Mouse (Mus musculus): ENCODE measurements around the gene Tor1aip1.

Tor1aip1 gene

DNA sequence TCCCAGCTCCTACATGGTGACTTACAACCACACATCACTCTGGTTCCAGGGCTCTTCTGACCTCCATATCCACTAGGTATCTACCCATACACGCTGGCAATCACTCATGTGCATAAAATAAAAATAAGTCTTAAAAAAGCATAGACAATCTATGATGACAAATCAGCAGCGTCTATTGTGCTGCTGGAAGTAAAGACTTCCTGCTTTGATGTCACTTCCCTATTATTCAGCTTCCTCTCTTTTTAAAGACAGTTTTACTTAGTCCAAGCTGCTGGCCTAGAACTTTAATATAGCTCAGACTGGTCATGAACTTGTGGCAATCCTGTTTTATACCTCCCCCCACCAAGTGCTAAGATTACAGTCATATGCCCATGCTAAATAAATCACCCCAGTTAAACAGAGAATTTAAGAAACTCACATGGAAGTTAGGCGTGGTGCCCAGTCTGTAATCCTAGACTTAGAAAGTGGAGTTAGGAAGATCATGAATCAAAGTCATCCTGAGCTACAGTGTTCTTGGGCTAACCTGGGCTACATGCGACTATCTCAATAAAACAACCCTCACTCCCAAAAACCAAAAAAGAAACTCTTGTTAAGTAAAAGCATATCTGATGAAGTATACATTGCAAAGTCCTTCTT, 7.8 kb downstream of the Tor1aip1 start:
- no peak for DNase-seq

DNA sequence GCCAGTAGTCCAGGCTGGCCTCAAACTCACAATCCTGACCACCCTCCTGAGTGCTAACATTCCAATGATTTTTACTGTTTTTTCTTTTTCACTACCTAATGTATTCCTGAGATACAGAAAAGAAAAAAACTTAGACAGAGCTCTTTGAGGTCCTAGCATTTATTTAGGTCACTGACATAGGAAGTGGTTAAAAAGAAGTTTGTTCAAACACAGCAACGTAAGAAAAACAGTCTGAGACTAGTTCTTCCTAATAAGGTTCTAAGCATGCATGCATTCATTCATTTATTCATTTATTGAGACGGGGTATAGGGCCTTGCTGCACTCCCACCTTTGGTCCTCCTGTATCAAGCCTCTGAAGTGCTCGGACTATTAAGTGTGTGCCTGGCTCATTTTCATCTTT, 8.4 kb downstream of the Tor1aip1 start:
- no peak for DNase-seq

DNA sequence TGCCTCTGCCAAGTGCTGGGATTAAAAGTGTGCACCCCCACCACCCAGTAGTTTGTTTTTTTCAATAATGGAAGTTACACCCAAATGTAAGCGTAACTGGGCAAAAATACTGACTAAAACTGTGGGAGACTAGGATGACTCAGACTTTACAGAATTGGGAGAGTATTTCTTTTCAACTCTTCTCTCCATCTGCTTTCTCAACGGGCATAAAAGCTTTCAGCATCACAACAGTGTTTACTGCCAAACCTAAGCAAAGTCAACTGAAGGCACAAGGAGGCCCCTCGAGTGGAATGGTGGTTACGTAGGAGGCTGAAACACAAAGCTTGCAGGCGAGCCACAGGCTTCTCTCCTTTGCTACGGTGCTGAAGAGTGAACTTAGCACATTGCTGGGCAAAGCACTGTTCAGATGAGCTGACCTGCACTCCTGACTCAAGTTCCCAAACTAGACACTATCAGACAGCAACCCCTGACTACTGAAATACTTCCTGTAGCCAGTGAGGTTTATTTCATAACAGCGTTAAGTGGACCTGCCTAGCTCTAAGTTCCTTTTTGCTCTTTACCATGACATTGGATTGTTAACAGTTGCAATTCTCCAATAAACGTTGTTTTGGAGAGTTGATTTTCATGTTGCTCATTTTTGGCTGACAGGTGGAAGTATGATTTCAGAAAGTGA, 11.3 kb downstream of the Tor1aip1 start:
- DNase-seq, result no peak

DNA sequence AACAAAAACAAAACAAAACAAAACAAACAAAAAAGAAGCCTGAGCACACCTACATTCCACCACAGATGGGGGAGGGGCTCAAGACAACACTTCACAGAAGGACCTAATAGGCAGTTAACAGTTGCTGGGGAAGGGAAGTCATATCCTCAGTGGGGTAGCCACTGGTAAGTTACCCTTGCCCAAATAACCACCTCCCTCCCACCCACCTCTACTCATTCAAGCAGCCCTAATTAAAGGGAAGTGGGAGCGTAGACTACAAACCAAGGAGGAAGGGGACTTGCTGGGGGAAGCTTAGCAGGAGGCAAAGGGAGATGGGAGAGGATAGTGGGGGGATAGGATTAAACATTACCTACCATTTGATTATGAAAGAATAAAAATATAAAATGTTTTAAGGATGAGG, 15.9 kb downstream of the Tor1aip1 start:
- no peak for DNase-seq

DNA sequence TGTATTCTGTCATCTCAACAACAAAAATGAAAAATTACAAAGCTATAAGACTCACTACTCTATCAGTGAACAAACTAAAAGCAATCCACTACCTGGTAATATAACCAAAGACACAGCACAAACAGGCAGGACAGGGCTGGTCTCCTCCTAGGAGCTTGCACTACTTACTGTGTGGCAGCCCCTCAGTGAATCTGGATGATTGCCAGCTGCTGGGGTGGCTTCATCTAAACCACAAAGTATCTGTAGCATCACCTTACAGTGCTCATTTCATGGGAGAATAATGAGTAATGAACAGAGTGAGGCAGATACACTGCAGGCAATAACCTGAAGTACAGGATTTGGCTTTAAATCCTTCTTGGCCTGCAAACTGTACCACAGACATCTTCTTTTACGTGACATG, 16.5 kb downstream of the Tor1aip1 start:
- DNase-seq, result no peak

DNA sequence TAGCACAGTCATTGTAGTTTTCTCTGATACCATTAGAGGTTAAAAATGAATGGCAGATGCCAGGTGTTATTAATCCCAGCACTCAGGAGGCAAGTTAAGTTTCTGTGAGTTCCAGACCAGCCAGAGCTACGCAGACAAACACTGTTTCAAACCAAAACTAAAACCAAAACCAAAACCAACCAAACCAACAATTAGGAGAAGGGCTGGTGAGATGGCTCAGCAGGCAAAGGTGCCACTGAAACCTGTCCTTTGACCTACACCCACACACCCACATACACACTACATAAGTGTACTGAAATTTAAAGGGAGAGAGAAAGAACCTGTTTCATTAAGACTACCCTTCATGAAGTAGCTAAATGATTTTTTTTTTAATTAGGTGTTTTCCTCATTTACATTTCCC, 27.3 kb downstream of the Tor1aip1 start:
- DNase-seq, result no peak

DNA sequence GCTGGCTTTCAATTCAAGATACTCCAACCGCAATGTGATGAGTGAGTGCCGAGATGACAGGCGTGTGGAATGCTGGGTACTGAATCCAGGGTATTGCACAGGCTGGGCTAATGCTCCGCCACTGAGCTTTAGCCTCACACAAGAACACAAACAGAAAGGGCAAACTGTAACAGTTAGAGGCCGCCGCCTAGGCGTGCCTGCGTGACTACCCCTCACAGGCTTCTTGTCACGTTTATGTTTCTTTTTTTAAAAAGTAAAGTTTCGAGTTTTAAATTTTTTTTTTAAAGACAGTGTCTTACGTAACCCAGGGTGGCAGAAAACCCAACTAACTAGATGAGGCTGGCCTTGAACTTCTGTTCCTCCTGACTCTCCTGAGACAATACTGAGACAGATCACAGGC, 30.4 kb downstream of the Tor1aip1 start:
- no peak for DNase-seq

DNA sequence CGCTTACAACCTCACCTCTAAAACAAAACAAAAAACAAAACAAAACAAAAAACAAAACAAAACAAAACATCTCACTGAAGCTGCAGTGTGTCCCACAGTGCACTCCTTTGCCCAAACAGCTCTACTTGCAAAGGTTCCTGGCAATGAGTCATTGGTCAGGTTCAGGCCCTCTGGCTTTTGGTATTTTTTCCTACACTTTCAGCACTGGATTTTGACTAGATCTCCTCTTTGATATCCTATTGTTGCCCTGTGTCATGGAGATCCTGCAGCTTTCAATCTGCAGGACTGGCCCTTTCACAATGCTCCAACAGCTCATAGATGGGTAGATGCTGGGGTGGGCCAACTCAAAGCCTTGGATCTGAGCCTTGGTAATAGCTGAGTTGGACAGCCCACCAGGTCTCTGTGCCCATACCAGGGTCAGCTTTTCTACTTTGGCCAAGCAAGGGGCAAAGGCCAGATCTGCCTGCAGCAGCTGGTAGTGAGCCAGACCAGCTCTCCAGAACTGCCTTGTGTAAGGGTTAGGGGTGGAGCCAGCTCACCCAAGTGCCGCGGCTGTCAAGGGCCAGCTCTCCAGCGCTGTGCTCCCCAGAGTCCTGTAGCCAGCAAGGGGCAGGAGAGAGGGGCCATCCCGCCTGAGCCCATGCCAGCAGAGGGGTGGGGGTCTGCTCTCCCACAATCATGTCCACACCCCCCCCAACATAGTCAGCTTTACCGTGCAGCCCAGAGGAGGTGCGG, 32.9 kb downstream of the Tor1aip1 start:
- DNase-seq, result no peak

DNA sequence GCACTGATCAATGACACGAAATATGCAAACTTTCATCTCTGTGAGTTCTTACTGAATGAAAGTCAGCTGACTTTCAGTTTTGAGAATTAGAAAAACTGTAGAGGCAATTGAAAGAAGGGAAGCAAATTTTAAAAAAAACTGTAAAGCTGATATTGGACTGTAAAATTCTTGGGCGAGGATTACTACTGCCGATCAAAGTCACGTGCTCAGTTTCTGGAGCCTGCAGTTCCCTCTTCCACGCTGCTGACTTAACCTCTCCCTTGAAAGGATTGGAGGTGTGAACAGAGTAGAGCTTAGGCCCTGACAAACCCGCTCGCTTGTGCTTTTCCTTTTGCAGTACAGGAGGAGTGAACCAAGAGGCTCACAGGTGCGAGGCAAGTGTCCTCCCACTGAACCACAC, 33.9 kb downstream of the Tor1aip1 start:
- no peak for DNase-seq

DNA sequence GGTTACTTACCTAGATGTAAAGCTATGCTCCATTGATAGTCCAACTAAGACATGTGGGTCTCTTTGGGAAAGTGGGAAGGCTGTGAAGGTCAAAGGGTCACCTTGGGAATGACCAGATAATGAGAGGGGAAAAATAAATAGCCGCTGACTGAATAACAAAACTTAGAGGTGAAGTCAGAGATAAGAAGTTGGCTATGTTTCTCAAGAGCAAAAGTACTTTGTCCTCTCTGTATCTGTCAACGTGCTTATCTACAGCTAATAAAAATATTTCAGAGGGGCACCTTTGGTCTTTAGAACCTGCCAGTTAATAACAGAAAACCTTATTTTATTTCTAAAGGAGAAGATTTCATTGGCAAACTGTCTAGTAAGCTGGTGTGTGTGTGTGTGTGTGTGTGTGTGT, 40.7 kb downstream of the Tor1aip1 start:
- no peak for DNase-seq

DNA sequence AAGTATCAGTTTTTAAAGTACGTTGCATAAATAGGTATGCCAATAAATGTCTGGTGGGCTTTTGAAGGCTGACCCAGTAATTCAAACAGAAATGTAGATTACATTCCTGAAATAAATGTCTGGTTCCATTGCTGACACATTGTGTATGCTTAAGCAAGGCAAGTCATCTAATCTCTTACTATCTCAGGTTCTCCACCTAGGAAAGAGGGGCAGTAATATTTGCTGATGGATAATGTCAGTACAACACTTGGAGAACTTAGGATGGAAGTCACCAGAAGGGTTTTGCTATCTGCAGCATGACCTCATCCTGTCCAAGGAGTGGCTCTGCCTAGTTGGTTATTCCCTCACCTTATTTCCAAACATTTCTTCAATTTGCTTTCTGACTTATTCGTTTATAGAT, 41.8 kb downstream of the Tor1aip1 start:
- DNase-seq, result no peak

DNA sequence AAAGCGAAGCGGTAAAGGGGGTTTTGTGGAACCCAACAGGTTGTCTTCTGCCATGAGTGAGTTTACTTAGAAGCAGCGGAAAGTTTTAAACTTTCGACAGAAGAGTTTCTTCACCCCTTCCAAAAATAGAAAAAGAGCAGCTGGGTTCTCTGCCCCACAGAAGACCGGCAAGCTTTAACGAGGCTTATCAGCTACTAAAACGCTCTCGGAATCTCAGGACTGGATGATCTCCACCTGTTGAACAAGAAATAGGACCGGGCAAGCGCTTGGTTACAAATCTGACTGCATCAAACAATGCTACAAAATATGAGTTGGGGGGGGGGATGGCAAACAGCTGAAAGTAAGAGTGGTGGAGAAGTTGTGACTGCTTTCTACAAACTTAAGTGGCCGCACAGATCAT, 45.9 kb downstream of the Tor1aip1 start:
- no peak for DNase-seq

DNA sequence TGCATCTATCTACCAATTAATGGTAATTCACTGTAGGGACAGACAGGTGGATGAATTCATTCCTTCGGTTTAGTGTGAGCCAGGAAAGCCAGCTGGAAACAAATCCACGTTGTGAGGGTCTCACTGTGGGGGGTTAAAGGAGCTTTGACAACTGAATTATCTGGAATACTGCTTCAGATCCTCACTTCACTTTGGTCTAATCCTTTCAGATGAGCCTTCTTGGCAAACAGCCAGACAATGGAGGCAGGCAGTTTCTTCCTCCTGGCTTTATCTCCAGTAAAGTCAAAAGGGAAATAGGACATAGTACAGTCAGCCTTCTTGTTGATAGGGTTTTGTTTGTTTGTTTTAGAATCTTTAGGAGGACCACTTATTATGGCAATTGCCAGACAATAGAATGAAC, 46.9 kb downstream of the Tor1aip1 start:
- no peak for DNase-seq

DNA sequence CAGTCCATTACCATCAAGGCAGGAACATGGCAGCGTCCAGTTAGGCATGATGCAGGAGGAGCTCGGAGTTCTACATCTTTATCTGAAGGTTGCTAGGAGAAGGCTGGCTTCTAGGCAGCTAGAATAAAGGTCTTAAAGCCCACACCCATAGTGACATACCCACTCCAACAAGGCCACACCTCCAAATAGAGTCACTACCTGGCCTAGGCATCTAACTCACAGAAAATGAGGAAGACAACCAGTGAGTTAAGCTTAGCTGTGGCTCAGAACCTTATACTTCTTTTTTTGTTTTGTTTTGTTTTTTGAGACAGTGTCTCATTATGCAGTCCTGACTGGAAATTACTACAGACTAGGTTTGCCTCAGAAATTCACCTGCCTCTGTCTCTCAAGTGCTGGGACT, 48.7 kb downstream of the Tor1aip1 start:
- no peak for DNase-seq

DNA sequence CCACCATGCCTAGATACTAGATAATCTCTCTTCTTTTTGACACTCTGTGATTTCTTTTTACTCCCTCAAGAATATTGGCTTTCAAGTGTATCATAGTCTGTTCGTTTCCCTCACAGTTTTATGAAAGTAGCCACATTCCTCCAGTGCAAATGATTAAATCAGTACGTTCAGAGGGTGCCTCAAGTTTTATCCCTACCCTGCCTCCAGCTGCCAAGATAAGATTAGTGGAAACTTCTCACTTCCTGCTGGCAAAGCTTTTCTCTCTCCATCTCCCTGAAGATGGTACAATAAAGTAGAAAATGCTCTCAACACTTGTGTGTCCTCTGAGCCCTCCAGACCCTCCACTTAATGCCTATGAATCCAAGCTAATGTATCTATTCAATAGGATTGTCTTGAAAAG, 61.3 kb downstream of the Tor1aip1 start:
- no peak for DNase-seq

DNA sequence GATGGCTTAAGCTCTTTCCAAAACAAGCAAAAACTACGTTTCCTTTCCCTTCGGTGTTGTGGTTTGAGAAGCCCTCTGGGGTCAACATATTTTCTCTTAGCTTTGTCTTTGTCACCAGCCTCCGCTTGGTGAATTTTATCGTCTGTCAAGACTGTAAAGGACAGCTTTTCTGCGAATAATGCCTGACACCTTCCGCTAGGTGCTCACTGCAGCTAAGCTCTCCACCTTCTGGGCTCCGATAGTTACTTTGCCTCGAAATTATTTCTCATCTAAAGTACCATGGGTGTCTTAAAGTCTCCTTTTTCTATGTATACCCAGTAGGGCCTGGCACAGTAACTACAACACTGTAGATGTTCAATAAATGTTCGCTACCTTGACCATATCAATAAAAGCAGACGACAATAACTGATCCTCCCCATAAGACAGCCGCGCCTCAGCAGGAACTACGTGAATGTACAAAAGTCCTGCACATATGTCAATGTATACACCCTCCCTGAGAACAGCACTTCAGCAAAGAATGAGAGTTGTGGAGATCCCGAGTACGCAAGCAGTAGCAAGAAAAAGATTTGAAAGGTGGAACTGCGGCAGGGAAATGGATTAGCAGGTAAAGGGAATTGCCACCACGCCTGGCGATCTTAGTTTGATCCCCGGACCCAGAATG, 62.4 kb downstream of the Tor1aip1 start:
- DNase-seq, result no peak

DNA sequence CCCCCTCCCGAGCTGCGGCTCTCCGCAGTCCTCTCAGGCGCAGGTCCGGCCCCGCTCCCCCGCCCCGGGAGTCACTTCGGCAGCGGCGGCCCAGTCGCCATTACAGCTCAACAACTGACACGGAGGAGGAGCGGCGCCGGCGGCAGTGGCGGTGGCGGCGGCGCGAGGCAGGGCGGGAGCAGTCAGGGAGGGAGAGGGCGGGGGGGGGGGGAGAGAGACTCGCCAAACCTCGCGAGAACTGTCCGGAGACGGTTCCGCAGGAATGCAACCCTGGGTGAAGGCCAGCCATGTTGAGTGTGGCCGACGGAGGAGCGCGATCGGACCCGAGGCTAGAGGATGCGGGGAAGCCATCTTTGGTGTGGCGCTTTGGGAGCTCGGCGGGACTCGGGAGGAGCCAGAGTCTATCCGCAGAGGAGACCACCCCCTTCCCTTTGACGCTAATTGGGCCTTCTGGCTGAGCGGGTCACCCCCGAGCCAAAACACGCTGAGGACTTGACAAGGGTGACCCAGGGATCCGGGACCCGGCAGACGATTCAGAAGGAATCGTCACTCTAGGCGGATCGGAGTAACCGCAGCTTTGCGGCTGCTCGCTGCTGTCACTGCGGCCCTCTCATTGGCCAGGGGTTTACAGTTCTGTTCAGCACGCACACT, 63.1 kb downstream of the Tor1aip1 start, which contains the start of gene Cep350:
Gene Cep350 (minus strand): TSS at position 188 of the 651 bp plus-strand sequence.
- peak; percentile 95 for DNase-seq

DNA sequence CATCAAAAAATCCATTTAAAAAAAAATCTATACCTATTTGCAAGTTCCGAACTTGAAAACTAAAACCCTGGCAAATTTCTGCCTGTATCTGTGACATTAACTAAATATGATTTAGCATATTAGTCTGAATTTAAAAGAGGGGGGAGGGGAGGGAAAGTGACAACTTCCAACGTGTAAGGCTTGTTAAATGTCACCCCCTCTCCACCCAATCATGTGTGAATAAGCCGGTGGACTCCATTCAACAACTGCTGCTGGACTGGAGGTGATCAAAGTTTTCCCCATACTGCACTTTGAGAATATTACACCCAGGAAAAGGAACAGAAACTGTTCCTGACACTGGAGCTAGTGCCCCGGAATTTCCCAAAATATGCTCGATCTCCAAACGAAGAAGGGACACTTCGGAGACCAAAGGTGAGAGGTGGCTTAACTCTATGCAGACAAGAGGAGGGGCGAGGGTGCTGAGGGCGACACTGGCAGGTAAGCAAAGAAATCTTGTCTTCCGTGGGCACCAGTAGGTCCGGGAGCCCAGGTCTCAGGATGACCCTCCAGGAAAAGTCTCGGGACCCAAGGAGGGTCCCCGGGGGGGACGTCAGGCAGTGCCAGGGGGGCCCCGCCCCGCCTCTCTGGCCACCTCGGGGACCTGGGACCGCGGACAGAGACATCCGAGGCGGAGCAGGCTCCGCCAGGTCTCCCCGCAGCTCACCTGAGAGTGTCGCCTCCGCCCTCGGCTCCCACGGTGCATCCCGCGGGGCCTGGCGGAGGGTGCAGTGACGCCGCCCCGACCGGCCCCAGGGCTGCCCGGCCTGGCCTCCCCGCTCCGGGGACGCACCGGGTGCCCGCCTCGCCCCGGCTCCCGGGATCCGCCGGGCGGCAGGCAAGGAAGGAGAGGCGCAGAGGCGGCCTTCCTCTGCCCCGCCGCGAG, 63.9 kb downstream of the Tor1aip1 start:
- no peak for DNase-seq

Measured in thymus, postnatal 25 days (tissue).